ENCODE assay signal across 8 mouse cellular contexts in genomic region chr10:76346043-76346491, GRCm38 (mm10). TPM values are rescaled to one million over a fixed set of nuclear protein-coding genes. Genes with fewer than 3 reads are reported as not detected.
DNase-seq lines count a peak whose midpoint lies in the region; ATAC-seq and TF ChIP-seq lines count a peak whose summit lies in the region.

No protein-coding gene starts in this region.

- no peak for ATAC-seq in embryonic facial prominence, embryonic 15.5 days (ENCODE audit: insufficient number of reproducible peaks, low FRiP score, low TSS enrichment, low read depth)
- ATAC-seq in hindbrain, embryonic 15.5 days (ENCODE audit: low FRiP score, low read depth): no peak
- no peak for ATAC-seq in midbrain, postnatal 0 days (ENCODE audit: low FRiP score)

- peak; percentile 19 for DNase-seq in thymus, postnatal 4 days
- no peak for DNase-seq in thymus, adult 18-20 months
- peak; percentile 59 for DNase-seq in liver
- DNase-seq in midbrain, postnatal 0 days (ENCODE audit: low spot score): no peak
- DNase-seq in adipocyte (ENCODE audit: low spot score): no peak
- no peak for DNase-seq in Muller cell, postnatal 12 days (ENCODE audit: inconsistent ontology term)

- H3K9ac ChIP-seq in embryonic facial prominence, embryonic 15.5 days: no peak overlapping the region
- H3K9ac ChIP-seq in hindbrain, embryonic 15.5 days: peak overlapping the region; percentile 82; the same call in 1 of the 2 replicates
- H3K9ac ChIP-seq in midbrain, postnatal 0 days (replicated peaks; ENCODE audit: low read length, poor library complexity, severe bottlenecking): peak overlapping the region; percentile 94; the same call in 1 of the 2 replicates

- peaks cover 25% of the 10 kb centered on the region for H3K4me1 ChIP-seq in embryonic facial prominence, embryonic 15.5 days
- H3K4me1 ChIP-seq in hindbrain, embryonic 15.5 days (replicated peaks): peaks cover 26% of the 10 kb centered on the region
- peaks cover 16% of the 10 kb centered on the region; the same call in 1 of the 2 replicates for H3K4me1 ChIP-seq in midbrain, postnatal 0 days (ENCODE audit: insufficient read depth, low read length)

- 10% methylated on average over 8 of the region's 8 CpGs for WGBS in embryonic facial prominence, embryonic 15.5 days
- WGBS in hindbrain, embryonic 15.5 days: 28% methylated on average over 8 of the region's 8 CpGs
- WGBS in midbrain, postnatal 0 days: 24% methylated on average over 8 of the region's 8 CpGs

- H3K4me2 ChIP-seq in embryonic facial prominence, embryonic 15.5 days (replicated peaks): peak overlapping the region; percentile 75
- H3K4me2 ChIP-seq in hindbrain, embryonic 15.5 days: peak overlapping the region; percentile 84
- peak overlapping the region; percentile 91 for H3K4me2 ChIP-seq in midbrain, postnatal 0 days (ENCODE audit: low read depth, low read length, poor library complexity, severe bottlenecking)

- H3K36me3 ChIP-seq in embryonic facial prominence, embryonic 15.5 days: peaks cover 9% of the 10 kb centered on the region; the same call in 1 of the 2 replicates
- peaks cover 9% of the 10 kb centered on the region for H3K36me3 ChIP-seq in hindbrain, embryonic 15.5 days
- H3K36me3 ChIP-seq in midbrain, postnatal 0 days (ENCODE audit: insufficient read depth, low read length): peaks cover 9% of the 10 kb centered on the region; the same call in 1 of the 2 replicates

- peak overlapping the region; percentile 89 for H3K4me3 ChIP-seq in embryonic facial prominence, embryonic 15.5 days (replicated peaks)
- peak overlapping the region; percentile 77 for H3K4me3 ChIP-seq in hindbrain, embryonic 15.5 days
- peak overlapping the region; percentile 92 for H3K4me3 ChIP-seq in midbrain, postnatal 0 days (ENCODE audit: low read depth, low read length)

- H3K27ac ChIP-seq in embryonic facial prominence, embryonic 15.5 days (replicated peaks): 0 out of 2 replicates have a peak overlapping the region, but pooled peaks have one; percentile 36
- H3K27ac ChIP-seq in hindbrain, embryonic 15.5 days (replicated peaks): no peak overlapping the region; the same call in 1 of the 2 replicates
- no peak overlapping the region for H3K27ac ChIP-seq in midbrain, postnatal 0 days (ENCODE audit: low read depth, low read length)

- H3K27me3 ChIP-seq in embryonic facial prominence, embryonic 15.5 days: no peaks in the 10 kb centered on the region
- no peaks in the 10 kb centered on the region for H3K27me3 ChIP-seq in hindbrain, embryonic 15.5 days
- H3K27me3 ChIP-seq in midbrain, postnatal 0 days (ENCODE audit: insufficient read depth, low read length): no peaks in the 10 kb centered on the region

- no peak for TF ChIP-seq CTCF in midbrain, postnatal 0 days (IDR thresholded peaks at IDR 0.05)

- H3K9me3 ChIP-seq in embryonic facial prominence, embryonic 15.5 days (replicated peaks): no peaks in the 10 kb centered on the region
- H3K9me3 ChIP-seq in hindbrain, embryonic 15.5 days: no peaks in the 10 kb centered on the region
- H3K9me3 ChIP-seq in midbrain, postnatal 0 days (ENCODE audit: low read length): no peaks in the 10 kb centered on the region

RNA-seq across cellular contexts. Expression of gene Dip2a, which starts 1.0 kb away (rescaled TPM):
- 13.5 and 14.1 TPM in 2 replicates for polyA plus RNA-seq in embryonic facial prominence, embryonic 15.5 days (2015; fragmentation: Nextera tagmentation; extraction: Ambion mirVana)
- 18.9 and 19.8 TPM in 2 replicates for polyA plus RNA-seq in hindbrain, embryonic 15.5 days (2015; fragmentation: Nextera tagmentation; extraction: Ambion mirVana)
- 57.0 and 60.7 TPM in 2 replicates for total RNA-seq in midbrain, postnatal 0 days (2014; rRNA removed)
- polyA plus RNA-seq in midbrain, postnatal 0 days (2015; fragmentation: Nextera tagmentation; extraction: Ambion mirVana): 11.5 and 12.9 TPM in 2 replicates

Comparison
In these comparisons a context has a peak if more than half of its experiments do, and no peak if none do; other contexts are left out.
1. DNase-seq: peak in thymus, postnatal 4 days (single experiment) and liver (single experiment); none in thymus, adult 18-20 months (0 of 2), midbrain, postnatal 0 days (single experiment), adipocyte (single experiment) and Muller cell, postnatal 12 days (single experiment).
2. Peak in every context shown above with its lines, with median percentiles within 50 percentile points of each other: H3K4me2 ChIP-seq and H3K4me3 ChIP-seq.